Mouse (Mus musculus): ENCODE measurements around the gene Hmgb1. TPM values are rescaled to one million over a fixed set of nuclear protein-coding genes. Genes with fewer than 3 reads are reported as not detected.

Hmgb1 gene
- polyA plus RNA-seq, 1 experiment from 2014 or later = 1,696 TPM

DNA sequence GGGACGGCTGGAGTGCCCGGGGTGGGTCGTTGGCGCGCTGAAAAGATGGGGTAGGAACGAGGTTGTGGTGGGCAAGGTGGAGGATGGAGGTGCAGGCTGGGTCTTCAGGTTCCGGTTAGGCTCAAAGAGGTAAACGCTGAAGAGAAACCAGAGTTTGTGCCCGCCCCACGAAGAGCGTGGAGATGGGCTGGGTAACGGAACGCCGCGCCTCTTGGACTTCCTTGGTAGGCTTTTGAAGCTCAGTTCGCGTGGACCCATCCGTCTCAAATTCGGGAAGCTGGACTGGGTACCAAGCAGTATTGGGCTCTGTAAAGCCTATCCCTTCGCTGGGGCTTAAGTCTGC, 526 bp upstream of the Hmgb1 start:
- under 1% methylated on average over 20 of the region's 20 CpGs for WGBS
- Histone ChIP-seq H3K27ac (peak overlapping the region; percentile 90), H3K9ac (peak overlapping the region; percentile 87), H3K36me3 (peaks cover 11% of the 10 kb centered on the region), H3K4me3 (peak overlapping the region; percentile 81), H3K4me2 (peak overlapping the region; percentile 77), H3K27me3 (no peaks in the 10 kb centered on the region), H3K4me1 (peaks cover 16% of the 10 kb centered on the region), H3K9me3 (no peaks in the 10 kb centered on the region)
- ATAC-seq (ENCODE audit: insufficient number of reproducible peaks, insufficient read depth, low FRiP score, low TSS enrichment, low read depth) = no peak

DNA sequence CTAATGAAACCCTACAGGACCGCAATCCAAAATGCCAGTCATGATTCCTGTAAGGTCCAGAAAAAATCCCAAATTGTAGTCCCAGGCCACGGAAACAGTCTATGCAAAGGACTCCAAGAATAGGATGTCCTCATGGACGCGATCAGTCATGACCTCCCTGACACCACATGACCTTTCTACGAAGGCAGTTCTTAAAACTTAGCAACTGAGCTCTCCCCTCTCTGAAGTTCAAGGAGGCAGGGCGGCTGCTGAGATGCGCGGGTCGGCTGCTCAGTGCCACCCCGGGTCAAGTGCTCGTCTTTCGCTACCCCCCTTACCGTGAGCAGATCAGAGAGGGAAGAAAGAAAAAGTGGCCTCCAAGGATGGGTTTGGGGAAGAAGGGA, 577 bp downstream of the Hmgb1 start:
- Histone ChIP-seq H3K4me2 (peak overlapping the region; percentile 60), H3K27me3 (no peaks in the 10 kb centered on the region), H3K4me1 (peaks cover 16% of the 10 kb centered on the region), H3K36me3 (no peaks in the 10 kb centered on the region), H3K9me3 (no peaks in the 10 kb centered on the region), H3K27ac (peak overlapping the region; percentile 97), H3K9ac (peak overlapping the region; percentile 87), H3K4me3 (peak overlapping the region; percentile 81)
- ATAC-seq (ENCODE audit: insufficient number of reproducible peaks, insufficient read depth, low FRiP score, low TSS enrichment, low read depth) = peak; percentile 53; the same call in 1 of the 2 replicates
- under 1% methylated on average over 13 of the region's 13 CpGs for WGBS

DNA sequence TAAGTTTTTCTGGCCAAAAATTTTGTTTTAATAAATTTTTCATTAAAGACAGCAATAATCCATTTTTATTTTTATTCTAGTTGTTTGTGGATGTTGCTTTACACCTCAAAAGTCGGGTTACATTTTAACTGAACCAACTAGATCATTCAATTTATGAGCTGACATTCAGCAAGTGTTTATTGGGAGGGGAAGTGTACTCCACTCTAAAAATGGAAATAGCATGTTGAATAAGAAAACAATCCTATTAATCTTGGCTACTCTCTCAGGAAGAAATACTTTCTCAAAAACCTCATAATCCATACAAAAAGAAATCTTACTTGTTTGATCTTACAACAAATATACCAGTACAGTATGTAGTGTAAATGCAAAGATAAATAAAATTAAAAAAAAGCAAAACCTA, 1.2 kb downstream of the Hmgb1 start:
- Histone ChIP-seq H3K4me1 (peaks cover 16% of the 10 kb centered on the region), H3K4me2 (peak overlapping the region; percentile 60), H3K27me3 (no peaks in the 10 kb centered on the region), H3K4me3 (peak overlapping the region; percentile 81), H3K9ac (0 out of 2 replicates have a peak overlapping the region, but pooled peaks have one; percentile 87), H3K9me3 (no peaks in the 10 kb centered on the region), H3K27ac (peak overlapping the region; percentile 97; the same call in 1 of the 2 replicates), H3K36me3 (no peaks in the 10 kb centered on the region)
- ATAC-seq (ENCODE audit: insufficient number of reproducible peaks, insufficient read depth, low FRiP score, low TSS enrichment, low read depth) = no peak
- WGBS = 51% methylated on average over 1 of the region's 1 CpGs

DNA sequence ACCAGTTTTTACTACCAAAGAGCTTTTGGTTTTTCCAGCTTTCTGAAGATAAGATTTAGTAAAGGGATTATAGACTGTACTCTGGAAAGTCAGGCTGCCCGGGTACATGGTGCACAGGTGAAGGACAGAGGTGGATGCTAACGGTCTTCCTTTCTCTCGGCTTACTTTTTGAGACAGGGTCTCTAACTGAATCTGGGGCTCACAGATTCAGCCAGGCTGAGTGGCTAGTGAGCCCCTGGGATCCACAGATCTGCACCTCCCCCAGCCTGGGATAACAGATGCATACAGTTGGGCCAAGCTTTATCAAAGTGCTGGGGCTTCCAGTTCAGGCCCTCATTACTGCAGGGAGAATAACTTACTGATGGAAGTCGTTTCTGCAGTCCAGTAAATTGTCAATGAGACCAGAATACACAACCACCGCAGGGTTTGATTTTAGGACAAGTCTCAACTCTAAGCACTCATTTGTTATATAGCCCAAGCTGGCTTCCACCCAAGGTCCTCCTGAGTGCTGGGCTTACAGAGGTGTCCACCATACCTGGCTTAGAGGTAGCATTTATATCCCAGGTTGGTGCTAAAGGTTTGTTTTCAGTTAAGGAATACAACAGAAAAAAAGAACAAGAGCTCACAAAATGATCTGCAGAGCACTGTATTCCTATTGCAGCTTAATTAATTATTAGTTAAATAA, 2.0 kb downstream of the Hmgb1 start:
- Histone ChIP-seq H3K4me3 (no peak overlapping the region), H3K4me2 (no peak overlapping the region), H3K9me3 (no peaks in the 10 kb centered on the region), H3K27ac (no peak overlapping the region), H3K27me3 (no peaks in the 10 kb centered on the region), H3K9ac (no peak overlapping the region), H3K4me1 (peaks cover 16% of the 10 kb centered on the region), H3K36me3 (no peaks in the 10 kb centered on the region)
- ATAC-seq (ENCODE audit: insufficient number of reproducible peaks, insufficient read depth, low FRiP score, low TSS enrichment, low read depth) = no peak
- WGBS = 78% methylated on average over 5 of the region's 5 CpGs

DNA sequence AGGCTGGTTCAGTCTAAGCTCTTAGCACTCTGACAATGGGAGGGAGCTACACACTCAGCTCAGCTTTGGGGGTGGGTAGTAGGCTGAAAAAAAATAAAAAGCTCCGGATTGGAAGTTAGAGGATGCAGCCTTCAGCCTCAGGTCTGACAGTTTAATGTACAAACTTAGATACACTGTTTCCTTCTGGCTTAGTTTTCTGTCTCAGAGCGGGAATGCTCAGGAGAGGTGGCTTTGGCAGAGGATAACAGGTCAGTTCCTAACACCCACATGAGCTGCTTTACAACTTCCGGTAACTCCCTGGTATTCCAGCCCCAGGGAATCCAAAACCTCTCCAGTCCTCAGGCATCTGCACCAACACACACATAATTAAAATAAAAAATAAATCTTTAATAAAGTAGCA, 4.5 kb downstream of the Hmgb1 start:
- Histone ChIP-seq H3K9ac (no peak overlapping the region), H3K9me3 (no peaks in the 10 kb centered on the region), H3K27ac (no peak overlapping the region), H3K27me3 (no peaks in the 10 kb centered on the region), H3K4me1 (no peaks in the 10 kb centered on the region; the same call in 1 of the 2 replicates), H3K4me3 (no peak overlapping the region), H3K36me3 (no peaks in the 10 kb centered on the region), H3K4me2 (no peak overlapping the region)
- 80% methylated on average over 3 of the region's 3 CpGs for WGBS
- ATAC-seq (ENCODE audit: insufficient number of reproducible peaks, insufficient read depth, low FRiP score, low TSS enrichment, low read depth) = no peak

DNA sequence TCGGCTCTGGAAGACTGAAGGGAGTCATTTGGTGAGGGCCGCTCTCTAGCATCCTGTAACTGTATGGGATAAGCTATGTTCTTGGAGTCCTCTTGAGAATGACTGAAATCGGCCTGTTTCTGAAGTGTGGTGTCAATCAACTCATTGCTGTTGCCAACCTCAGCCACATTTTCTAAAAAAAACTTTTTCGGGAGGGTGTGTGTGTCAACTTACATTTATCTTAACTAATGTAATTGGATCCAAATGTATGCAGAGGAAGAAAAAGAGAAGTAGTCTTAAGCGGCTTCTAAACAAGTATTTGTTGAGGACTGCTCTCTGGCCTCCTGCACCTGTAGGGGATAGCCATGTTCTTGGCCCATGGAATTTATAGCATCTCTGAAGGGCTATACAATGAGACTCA, 6.2 kb downstream of the Hmgb1 start:
- Histone ChIP-seq H3K9me3 (no peaks in the 10 kb centered on the region), H3K27me3 (no peaks in the 10 kb centered on the region), H3K27ac (no peak overlapping the region), H3K9ac (no peak overlapping the region), H3K4me1 (peaks cover under 1% of the 10 kb centered on the region; the same call in 1 of the 2 replicates), H3K36me3 (no peaks in the 10 kb centered on the region), H3K4me2 (no peak overlapping the region), H3K4me3 (no peak overlapping the region)
- WGBS = 51% methylated on average over 5 of the region's 5 CpGs
- ATAC-seq (ENCODE audit: insufficient number of reproducible peaks, insufficient read depth, low FRiP score, low TSS enrichment, low read depth) = no peak

DNA sequence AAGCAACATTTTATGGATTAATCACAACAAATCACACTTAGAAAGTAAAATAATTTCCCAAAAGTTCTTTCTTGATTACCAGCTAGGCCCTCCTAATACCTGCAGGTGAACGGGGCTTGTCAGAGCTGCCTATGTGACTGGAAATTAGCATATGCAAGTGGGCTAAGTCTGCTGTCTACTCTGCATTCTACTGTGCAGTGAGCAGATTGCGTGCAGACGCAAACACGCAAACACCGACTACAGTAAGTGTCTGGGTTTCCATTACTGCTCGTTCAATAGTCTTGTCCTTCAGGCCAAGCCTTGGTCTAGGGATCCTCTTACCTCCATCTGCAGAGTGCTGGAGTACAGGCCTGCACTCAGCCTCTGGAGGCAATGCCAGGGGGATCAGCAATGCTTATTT, 8.6 kb downstream of the Hmgb1 start:
- Histone ChIP-seq H3K4me3 (no peak overlapping the region), H3K36me3 (no peaks in the 10 kb centered on the region), H3K9ac (no peak overlapping the region), H3K4me1 (peaks cover 8% of the 10 kb centered on the region; the same call in 1 of the 2 replicates), H3K27me3 (no peaks in the 10 kb centered on the region), H3K4me2 (no peak overlapping the region), H3K27ac (no peak overlapping the region), H3K9me3 (no peaks in the 10 kb centered on the region)
- WGBS = 89% methylated on average over 6 of the region's 6 CpGs
- no peak for ATAC-seq (ENCODE audit: insufficient number of reproducible peaks, insufficient read depth, low FRiP score, low TSS enrichment, low read depth)

DNA sequence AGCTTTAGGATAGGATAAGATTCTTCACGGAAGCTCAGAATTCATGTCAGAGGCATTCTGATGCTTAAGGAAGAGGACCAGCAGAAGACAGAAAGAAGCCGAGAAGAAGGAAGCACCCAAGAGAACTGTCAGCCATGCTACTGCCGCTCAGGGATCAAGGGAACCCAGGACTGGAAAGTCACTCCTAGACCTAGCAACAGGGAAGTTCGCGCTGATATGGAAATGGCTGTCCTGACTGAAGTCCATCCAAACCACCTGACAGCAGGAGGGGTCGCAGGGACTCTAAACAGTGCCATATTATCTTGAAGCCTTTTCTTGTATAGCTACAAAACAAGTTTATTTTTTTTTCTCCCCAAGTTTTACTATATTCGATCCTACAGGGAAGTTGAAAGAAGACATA, 9.8 kb downstream of the Hmgb1 start:
- WGBS = 92% methylated on average over 7 of the region's 7 CpGs
- Histone ChIP-seq H3K27ac (no peak overlapping the region), H3K4me3 (no peak overlapping the region), H3K4me1 (peaks cover 8% of the 10 kb centered on the region; the same call in 1 of the 2 replicates), H3K36me3 (no peaks in the 10 kb centered on the region), H3K4me2 (no peak overlapping the region), H3K27me3 (no peaks in the 10 kb centered on the region), H3K9me3 (no peaks in the 10 kb centered on the region), H3K9ac (no peak overlapping the region)
- no peak for ATAC-seq (ENCODE audit: insufficient number of reproducible peaks, insufficient read depth, low FRiP score, low TSS enrichment, low read depth)

DNA sequence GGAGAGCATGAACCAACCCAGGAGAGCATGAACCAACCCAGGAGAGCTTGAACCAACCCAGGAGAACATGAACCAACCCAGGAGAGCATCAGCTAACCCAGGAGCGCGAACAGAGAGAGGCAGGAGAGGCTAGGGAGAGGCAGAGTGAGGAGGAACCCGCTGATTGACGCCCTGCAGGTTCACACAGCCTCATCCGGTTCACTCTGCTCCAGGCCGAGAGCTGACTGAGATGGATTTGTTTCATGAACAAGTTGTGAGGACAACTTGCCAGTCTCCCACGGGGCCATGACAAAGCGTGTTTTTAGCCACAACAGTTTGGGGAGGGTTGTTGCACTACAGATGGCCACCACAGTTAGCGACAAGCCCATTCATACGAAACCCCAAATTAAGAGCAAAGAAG, 12.0 kb downstream of the Hmgb1 start:
- no peaks in the 10 kb centered on the region for H3K9me3 ChIP-seq
- peak overlapping the region; percentile 33; the same call in 1 of the 2 replicates for H3K9ac ChIP-seq
- no peak for ATAC-seq (ENCODE audit: insufficient number of reproducible peaks, insufficient read depth, low FRiP score, low TSS enrichment, low read depth)
- no peak overlapping the region for H3K4me3 ChIP-seq
- WGBS = 68% methylated on average over 10 of the region's 10 CpGs
- H3K4me1 ChIP-seq = peaks cover 8% of the 10 kb centered on the region; the same call in 1 of the 2 replicates
- no peak overlapping the region for H3K27ac ChIP-seq
- no peaks in the 10 kb centered on the region for H3K36me3 ChIP-seq
- H3K27me3 ChIP-seq = no peaks in the 10 kb centered on the region
- no peak overlapping the region for H3K4me2 ChIP-seq

DNA sequence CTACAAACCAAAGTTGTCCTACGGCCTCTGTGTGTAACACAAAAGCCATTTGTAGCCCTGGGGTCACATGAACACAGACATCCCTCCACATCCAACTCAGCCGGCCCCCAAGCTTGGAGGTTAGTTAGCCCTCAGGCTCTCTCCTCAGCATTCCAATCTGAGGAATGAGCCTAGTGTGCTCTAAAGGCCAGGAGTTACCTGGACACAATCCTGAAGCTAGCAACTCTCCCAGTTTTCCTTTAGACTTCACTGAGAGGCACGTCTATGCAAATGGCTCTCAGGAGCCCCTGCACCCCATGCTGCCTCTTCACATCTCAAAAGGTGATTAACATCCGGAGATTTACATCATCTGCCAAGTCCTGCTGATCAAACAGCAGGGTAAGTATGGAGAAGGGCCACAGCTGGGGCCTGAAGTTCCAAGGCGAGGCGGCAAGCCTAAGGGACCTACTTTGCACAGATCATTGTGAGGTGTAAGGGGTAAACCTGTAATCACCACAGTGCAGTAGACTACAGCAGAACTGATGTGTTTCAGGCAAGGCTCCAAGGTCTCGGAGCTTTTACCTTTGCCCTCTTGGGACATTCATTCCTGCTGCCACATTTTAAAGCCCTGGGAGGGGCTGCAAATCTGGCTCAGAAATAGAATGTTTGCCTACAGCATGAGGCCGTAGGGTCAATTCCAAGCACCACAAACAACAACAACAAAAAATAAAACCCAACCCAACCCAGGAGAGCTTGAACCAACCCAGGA, 13.3 kb downstream of the Hmgb1 start:
- 50% methylated on average over 8 of the region's 8 CpGs for WGBS
- Histone ChIP-seq H3K27me3 (no peaks in the 10 kb centered on the region), H3K4me3 (no peak overlapping the region), H3K36me3 (no peaks in the 10 kb centered on the region), H3K4me1 (peaks cover 8% of the 10 kb centered on the region; the same call in 1 of the 2 replicates), H3K9me3 (no peaks in the 10 kb centered on the region), H3K9ac (no peak overlapping the region), H3K4me2 (no peak overlapping the region), H3K27ac (no peak overlapping the region)
- ATAC-seq (ENCODE audit: insufficient number of reproducible peaks, insufficient read depth, low FRiP score, low TSS enrichment, low read depth) = no peak

DNA sequence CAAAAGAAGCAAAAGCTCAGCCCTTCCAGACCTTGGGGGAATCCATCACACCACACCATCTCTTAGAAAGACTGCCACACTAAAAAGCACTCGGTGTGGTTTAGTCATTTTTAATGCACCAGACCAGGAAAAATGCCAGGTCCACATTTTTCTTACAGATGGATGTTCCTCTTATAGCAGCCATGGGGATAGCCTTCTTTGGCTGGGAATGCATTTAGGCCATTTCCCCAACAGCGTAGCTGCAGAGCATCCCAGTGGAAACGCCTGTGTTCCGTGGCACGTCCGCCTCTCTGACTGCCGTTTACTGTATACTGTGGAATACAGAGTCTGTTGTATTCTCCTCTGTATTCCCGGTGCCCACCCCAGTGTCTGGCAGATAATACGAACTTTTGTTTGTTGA, 15.5 kb downstream of the Hmgb1 start:
- Histone ChIP-seq H3K4me2 (no peak overlapping the region), H3K4me3 (no peak overlapping the region), H3K4me1 (peaks cover 8% of the 10 kb centered on the region; the same call in 1 of the 2 replicates), H3K9me3 (no peaks in the 10 kb centered on the region), H3K9ac (no peak overlapping the region), H3K36me3 (no peaks in the 10 kb centered on the region), H3K27ac (no peak overlapping the region), H3K27me3 (no peaks in the 10 kb centered on the region)
- 72% methylated on average over 9 of the region's 9 CpGs for WGBS
- ATAC-seq (ENCODE audit: insufficient number of reproducible peaks, insufficient read depth, low FRiP score, low TSS enrichment, low read depth) = no peak

DNA sequence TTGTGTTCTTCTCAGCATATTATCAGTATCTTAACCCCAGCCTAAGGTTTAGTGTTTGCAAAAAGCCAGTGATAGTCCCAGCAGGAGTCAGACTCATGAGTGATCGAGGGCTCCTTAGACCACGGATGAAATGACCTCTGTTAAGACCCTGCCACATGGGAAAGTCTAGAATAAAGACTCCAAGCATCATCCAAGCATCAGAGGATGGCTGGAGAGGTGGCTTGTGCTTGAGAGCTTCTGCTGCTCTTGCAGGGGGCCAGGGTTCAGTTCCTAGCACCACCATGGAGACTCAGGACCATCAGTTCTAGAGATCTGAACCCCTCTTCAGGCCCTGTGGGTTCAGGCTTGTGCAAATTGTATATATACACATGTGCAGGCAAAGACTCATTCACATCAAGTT, 16.2 kb downstream of the Hmgb1 start:
- H3K9ac ChIP-seq = no peak overlapping the region
- H3K4me1 ChIP-seq = peaks cover 7% of the 10 kb centered on the region; the same call in 1 of the 2 replicates
- H3K9me3 ChIP-seq = no peaks in the 10 kb centered on the region
- no peak overlapping the region for H3K27ac ChIP-seq
- H3K4me3 ChIP-seq = no peak overlapping the region
- H3K4me2 ChIP-seq = no peak overlapping the region
- ATAC-seq (ENCODE audit: insufficient number of reproducible peaks, insufficient read depth, low FRiP score, low TSS enrichment, low read depth) = no peak
- H3K27me3 ChIP-seq = no peaks in the 10 kb centered on the region
- no peaks in the 10 kb centered on the region for H3K36me3 ChIP-seq
- WGBS = 85% methylated on average over 2 of the region's 2 CpGs

Data from embryonic facial prominence, embryonic 13.5 days (tissue).